Mouse (Mus musculus): Measurements from ENCODE around the gene Uchl3.

DNA sequence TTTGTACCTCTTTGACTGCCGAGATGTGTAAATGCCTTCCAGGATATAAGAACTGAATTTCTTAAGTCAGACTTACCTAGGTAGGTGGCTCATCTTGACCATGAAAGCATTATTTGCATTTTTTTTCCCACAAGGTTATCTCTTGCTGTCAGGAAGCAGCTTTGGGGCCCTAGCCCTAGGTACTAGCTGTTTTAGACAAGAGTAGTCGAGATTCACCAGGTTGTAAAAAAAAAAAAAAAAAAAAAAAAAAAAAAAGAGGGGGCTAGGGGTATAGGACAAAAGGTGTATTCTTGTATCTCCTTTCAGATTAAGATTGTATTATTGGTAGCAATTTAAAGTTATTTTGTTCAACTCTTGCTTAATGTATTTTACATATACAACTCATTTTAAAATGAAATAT, 23.2 kb upstream of the Uchl3 start:
- TF ChIP-seq CTCF (IDR thresholded peaks at IDR 0.05; ENCODE audit: borderline replicate concordance, control insufficient read depth, extremely low read depth, insufficient read depth, low read length, poor library complexity), result no peak
- TF ChIP-seq POLR2A (IDR thresholded peaks at IDR 0.05; ENCODE audit: control insufficient read depth, extremely low read depth, insufficient read depth, low read length, poor library complexity), result no peak

Data from thymus, adult 2 months (tissue).